Mouse (Mus musculus): ENCODE measurements around the gene Smurf1. TPM values are rescaled to one million over a fixed set of nuclear protein-coding genes. Genes with fewer than 3 reads are reported as not detected.
A peak's percentile ranks its signal among the peaks of the same experiment; 100 is the strongest.

Smurf1 gene
- polyA plus RNA-seq, 1 experiment from 2014 or later: 11.6 TPM

- WGBS: 86% methylated on average over 7 of the region's 7 CpGs
- Histone ChIP-seq H3K4me2 (replicated peaks; ENCODE audit: low read depth) (no peak overlapping the region), H3K27me3 (ENCODE audit: control insufficient read depth, insufficient read depth, low read length) (no peaks in the 10 kb centered on the region), H3K9me3 (ENCODE audit: control insufficient read depth, low read length) (no peaks in the 10 kb centered on the region), H3K36me3 (ENCODE audit: control insufficient read depth, insufficient read depth, low read length) (peaks cover 5% of the 10 kb centered on the region; the same call in 1 of the 2 replicates), H3K4me1 (replicated peaks; ENCODE audit: control insufficient read depth, insufficient read depth) (no peaks in the 10 kb centered on the region), H3K4me3 (ENCODE audit: low read depth, low read length) (no peak overlapping the region), H3K27ac (replicated peaks) (no peak overlapping the region), H3K9ac (ENCODE audit: low read length) (no peak overlapping the region)
- no peak for DNase-seq (ENCODE audit: low spot score)
- 0 out of 2 replicates have a peak, but pooled peaks have one; percentile 19 for ATAC-seq (ENCODE audit: low FRiP score, low TSS enrichment)
- TF ChIP-seq CTCF (IDR thresholded peaks at IDR 0.05; ENCODE audit: low read depth): no peak
Measured at GRCm38 (mm10) chr5:144901035-144901434, 64.6 kb downstream of the Smurf1 start.

DNA sequence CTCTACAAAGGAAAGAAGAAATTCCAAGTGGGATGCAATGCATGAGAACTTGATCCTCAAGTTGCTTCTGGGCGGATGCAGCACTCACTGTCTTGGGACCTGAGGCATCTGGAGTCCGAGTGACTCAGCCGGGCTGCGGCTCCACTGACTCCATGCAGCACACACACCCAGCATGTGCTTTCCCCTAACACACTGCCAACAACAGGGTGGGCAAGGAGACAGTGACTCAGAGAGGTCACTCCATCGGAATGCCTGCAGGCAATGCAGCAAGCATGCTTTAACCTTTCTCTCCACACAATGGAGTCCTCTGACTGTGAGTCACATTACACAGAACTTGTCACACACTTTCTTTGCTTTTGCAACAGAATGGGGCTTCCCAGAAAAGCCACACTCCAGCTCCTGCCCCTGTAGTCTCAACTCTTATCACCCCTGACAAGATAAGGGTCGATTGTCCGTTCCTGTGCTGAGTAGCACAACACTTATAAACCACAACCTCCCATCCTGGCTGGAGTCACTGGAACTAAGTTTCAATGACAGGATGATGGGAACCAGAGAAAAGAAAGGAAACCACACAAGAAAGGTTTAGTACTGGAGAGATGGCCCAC is 67.1 kb downstream of the Smurf1 start:
- 36% methylated on average over 7 of the region's 7 CpGs for WGBS
- Histone ChIP-seq H3K4me3 (ENCODE audit: low read depth, low read length) (no peak overlapping the region), H3K9me3 (ENCODE audit: control insufficient read depth, low read length) (no peaks in the 10 kb centered on the region), H3K27me3 (ENCODE audit: control insufficient read depth, insufficient read depth, low read length) (no peaks in the 10 kb centered on the region), H3K4me1 (replicated peaks; ENCODE audit: control insufficient read depth, insufficient read depth) (no peaks in the 10 kb centered on the region), H3K9ac (ENCODE audit: low read length) (no peak overlapping the region), H3K36me3 (ENCODE audit: control insufficient read depth, insufficient read depth, low read length) (peaks cover 11% of the 10 kb centered on the region), H3K4me2 (replicated peaks; ENCODE audit: low read depth) (no peak overlapping the region), H3K27ac (replicated peaks) (no peak overlapping the region)
- TF ChIP-seq EP300 (optimal IDR thresholded peaks at IDR 0.05) (no peak), CTCF (IDR thresholded peaks at IDR 0.05; ENCODE audit: low read depth) (no peak)
- ATAC-seq (ENCODE audit: low FRiP score, low TSS enrichment) (peak; percentile 87), DNase-seq (ENCODE audit: low spot score) (peak; percentile 54)

DNA sequence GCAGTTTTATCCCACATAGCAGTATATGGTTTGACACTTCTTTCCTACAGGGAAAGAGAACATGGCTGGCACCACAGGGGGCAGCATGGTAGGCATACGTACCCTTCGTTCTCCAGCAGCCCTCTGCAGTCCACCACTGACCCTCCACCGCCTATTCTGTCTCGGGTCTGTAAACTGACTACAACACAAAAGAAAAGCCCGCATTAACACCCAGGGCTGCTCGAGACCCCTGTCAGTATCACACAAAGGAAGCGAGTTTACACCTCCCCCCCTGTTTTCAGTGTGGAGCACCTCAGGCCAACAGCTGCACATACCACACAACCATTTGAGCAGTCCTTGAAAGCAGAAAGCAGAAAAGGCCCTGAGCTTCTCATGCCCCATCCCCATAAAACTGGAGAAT is 67.8 kb downstream of the Smurf1 start:
- no peak overlapping the region for H3K4me3 ChIP-seq (ENCODE audit: low read depth, low read length)
- no peak for TF ChIP-seq CTCF (IDR thresholded peaks at IDR 0.05; ENCODE audit: low read depth)
- TF ChIP-seq EP300 (optimal IDR thresholded peaks at IDR 0.05): no peak
- H3K27me3 ChIP-seq (ENCODE audit: control insufficient read depth, insufficient read depth, low read length): no peaks in the 10 kb centered on the region
- ATAC-seq (ENCODE audit: low FRiP score, low TSS enrichment) (no peak), DNase-seq (ENCODE audit: low spot score) (no peak)
- H3K27ac ChIP-seq (replicated peaks): no peak overlapping the region
- no peak overlapping the region for H3K4me2 ChIP-seq (replicated peaks; ENCODE audit: low read depth)
- WGBS: 72% methylated on average over 7 of the region's 7 CpGs
- no peak overlapping the region for H3K9ac ChIP-seq (ENCODE audit: low read length)
- H3K9me3 ChIP-seq (ENCODE audit: control insufficient read depth, low read length): no peaks in the 10 kb centered on the region
- H3K36me3 ChIP-seq (ENCODE audit: control insufficient read depth, insufficient read depth, low read length): peaks cover 12% of the 10 kb centered on the region
- H3K4me1 ChIP-seq (replicated peaks; ENCODE audit: control insufficient read depth, insufficient read depth): no peaks in the 10 kb centered on the region

- 91% methylated on average over 11 of the region's 11 CpGs for WGBS
- peaks cover 35% of the 10 kb centered on the region for H3K36me3 ChIP-seq (ENCODE audit: control insufficient read depth, insufficient read depth, low read length)
Measured at GRCm38 (mm10) chr5:144891276-144891675, 74.4 kb downstream of the Smurf1 start.

GRCm38 (mm10) chr5:144885968-144886650 is 79.5 kb downstream of the Smurf1 start:
- no peaks in the 10 kb centered on the region for H3K4me1 ChIP-seq (replicated peaks; ENCODE audit: control insufficient read depth, insufficient read depth)
- no peaks in the 10 kb centered on the region for H3K9me3 ChIP-seq (ENCODE audit: control insufficient read depth, low read length)
- H3K9ac ChIP-seq (ENCODE audit: low read length): no peak overlapping the region
- no peak overlapping the region for H3K4me2 ChIP-seq (replicated peaks; ENCODE audit: low read depth)
- TF ChIP-seq EP300 (optimal IDR thresholded peaks at IDR 0.05) (no peak), CTCF (IDR thresholded peaks at IDR 0.05; ENCODE audit: low read depth) (peak; percentile 12; the same call in 1 of the 2 replicates)
- peak; percentile 60 for ATAC-seq (ENCODE audit: low FRiP score, low TSS enrichment)
- no peak overlapping the region for H3K27ac ChIP-seq (replicated peaks)
- 79% methylated on average over 9 of the region's 9 CpGs for WGBS
- peaks cover 40% of the 10 kb centered on the region for H3K36me3 ChIP-seq (ENCODE audit: control insufficient read depth, insufficient read depth, low read length)
- no peak for DNase-seq (ENCODE audit: low spot score)
- H3K27me3 ChIP-seq (ENCODE audit: control insufficient read depth, insufficient read depth, low read length): no peaks in the 10 kb centered on the region
- H3K4me3 ChIP-seq (ENCODE audit: low read depth, low read length): no peak overlapping the region

More at GRCm38 (mm10) chr5:144891276-144891675, 74.4 kb downstream of the Smurf1 start:
- Histone ChIP-seq H3K4me2 (replicated peaks; ENCODE audit: low read depth) (no peak overlapping the region), H3K9ac (ENCODE audit: low read length) (no peak overlapping the region), H3K4me3 (ENCODE audit: low read depth, low read length) (no peak overlapping the region), H3K9me3 (ENCODE audit: control insufficient read depth, low read length) (no peaks in the 10 kb centered on the region), H3K4me1 (replicated peaks; ENCODE audit: control insufficient read depth, insufficient read depth) (no peaks in the 10 kb centered on the region), H3K27ac (replicated peaks) (no peak overlapping the region), H3K27me3 (ENCODE audit: control insufficient read depth, insufficient read depth, low read length) (no peaks in the 10 kb centered on the region)
- DNase-seq (ENCODE audit: low spot score): no peak
- no peak for ATAC-seq (ENCODE audit: low FRiP score, low TSS enrichment)
- TF ChIP-seq EP300 (optimal IDR thresholded peaks at IDR 0.05) (no peak), CTCF (IDR thresholded peaks at IDR 0.05; ENCODE audit: low read depth) (no peak)

- no peaks in the 10 kb centered on the region for H3K9me3 ChIP-seq (ENCODE audit: control insufficient read depth, low read length)
- no peak for ATAC-seq (ENCODE audit: low FRiP score, low TSS enrichment)
- no peak for DNase-seq (ENCODE audit: low spot score)
- no peaks in the 10 kb centered on the region for H3K27me3 ChIP-seq (ENCODE audit: control insufficient read depth, insufficient read depth, low read length)
- H3K36me3 ChIP-seq (ENCODE audit: control insufficient read depth, insufficient read depth, low read length): peaks cover 48% of the 10 kb centered on the region
- H3K4me2 ChIP-seq (replicated peaks; ENCODE audit: low read depth): no peak overlapping the region
- H3K4me3 ChIP-seq (ENCODE audit: low read depth, low read length): no peak overlapping the region
- no peak overlapping the region for H3K27ac ChIP-seq (replicated peaks)
- 76% methylated on average over 13 of the region's 13 CpGs for WGBS
- no peak overlapping the region for H3K9ac ChIP-seq (ENCODE audit: low read length)
- no peaks in the 10 kb centered on the region for H3K4me1 ChIP-seq (replicated peaks; ENCODE audit: control insufficient read depth, insufficient read depth)
- TF ChIP-seq EP300 (optimal IDR thresholded peaks at IDR 0.05): no peak
- peak; percentile 69 for TF ChIP-seq CTCF (IDR thresholded peaks at IDR 0.05; ENCODE audit: low read depth)
Measured at GRCm38 (mm10) chr5:144884629-144885217, 80.9 kb downstream of the Smurf1 start.
